Mouse (Mus musculus): ENCODE measurements around the gene Fads6.

Fads6 gene

GRCm38 (mm10) chr11:115276780-115277603 is 20.5 kb downstream of the Fads6 start, which contains the start of gene Fdxr:
Gene Fdxr (minus strand): TSS chr11:115277050.
- DNase-seq (ENCODE audit: low spot score), result peak; percentile 100

GRCm38 (mm10) chr11:115275954-115276353 is 21.5 kb downstream of the Fads6 start:
- no peak for DNase-seq (ENCODE audit: low spot score)

DNA sequence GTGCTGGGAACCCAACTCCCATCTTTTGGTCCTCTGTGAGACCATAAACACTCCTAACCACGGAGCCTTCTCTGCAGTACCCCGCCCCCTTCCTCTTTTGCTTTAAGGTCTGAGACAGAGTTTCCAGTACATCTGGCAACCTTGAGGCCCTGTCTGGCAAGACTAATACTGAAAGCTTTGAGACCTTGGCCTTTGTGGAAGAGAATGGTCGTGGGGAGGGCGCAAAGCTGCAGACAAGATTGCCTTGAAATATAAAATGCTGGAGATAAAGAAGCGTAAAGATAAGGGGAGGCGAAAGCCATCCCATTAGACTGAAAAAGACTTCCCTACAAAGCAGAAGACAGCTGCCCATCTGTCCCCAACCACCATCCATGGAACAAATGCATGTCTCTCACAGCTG is 22.0 kb downstream of the Fads6 start:
- DNase-seq (ENCODE audit: low spot score), result no peak

GRCm38 (mm10) chr11:115274771-115275170 is 22.7 kb downstream of the Fads6 start:
- no peak for DNase-seq (ENCODE audit: low spot score)

DNA sequence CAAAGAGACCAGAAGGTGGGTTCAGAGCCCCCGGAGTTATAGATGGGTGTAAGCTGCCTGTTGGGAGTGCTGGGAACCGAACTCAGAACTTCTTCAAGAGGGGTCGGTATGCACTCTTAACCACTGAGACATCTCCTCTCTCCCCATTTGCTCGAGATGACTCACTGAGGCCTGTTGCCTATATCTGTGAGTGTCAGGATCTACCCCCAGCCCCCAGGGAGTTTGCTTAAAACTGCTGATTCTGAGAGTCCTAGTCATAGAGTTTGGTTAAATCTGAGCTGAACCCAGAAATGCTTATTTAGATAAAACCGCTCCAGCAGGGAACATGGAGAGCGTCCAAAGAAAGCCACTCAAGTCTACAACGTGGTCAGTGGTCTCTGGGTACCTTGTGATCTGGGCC is 23.3 kb downstream of the Fads6 start:
- DNase-seq (ENCODE audit: low spot score), result no peak

DNA sequence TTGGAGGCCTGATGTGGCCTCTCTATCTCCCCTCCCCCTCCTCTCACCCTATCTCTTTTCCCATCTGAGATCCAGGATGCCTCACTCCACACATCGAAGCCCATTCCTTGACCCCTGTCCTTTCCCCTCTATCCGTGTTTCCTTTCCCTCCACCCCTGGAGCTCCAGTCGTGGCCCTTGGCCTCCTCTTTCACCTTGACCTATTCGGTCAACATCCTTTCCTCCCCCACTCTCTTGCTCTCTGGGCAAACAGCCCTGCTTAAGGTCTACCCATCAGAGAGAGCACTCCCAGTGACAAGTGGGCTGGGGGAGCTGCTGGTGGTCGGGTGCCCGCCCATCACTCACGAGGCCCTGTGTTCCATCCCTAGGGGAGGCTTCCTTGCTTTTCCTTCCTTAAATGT is 23.7 kb downstream of the Fads6 start:
- DNase-seq (ENCODE audit: low spot score), result no peak

DNA sequence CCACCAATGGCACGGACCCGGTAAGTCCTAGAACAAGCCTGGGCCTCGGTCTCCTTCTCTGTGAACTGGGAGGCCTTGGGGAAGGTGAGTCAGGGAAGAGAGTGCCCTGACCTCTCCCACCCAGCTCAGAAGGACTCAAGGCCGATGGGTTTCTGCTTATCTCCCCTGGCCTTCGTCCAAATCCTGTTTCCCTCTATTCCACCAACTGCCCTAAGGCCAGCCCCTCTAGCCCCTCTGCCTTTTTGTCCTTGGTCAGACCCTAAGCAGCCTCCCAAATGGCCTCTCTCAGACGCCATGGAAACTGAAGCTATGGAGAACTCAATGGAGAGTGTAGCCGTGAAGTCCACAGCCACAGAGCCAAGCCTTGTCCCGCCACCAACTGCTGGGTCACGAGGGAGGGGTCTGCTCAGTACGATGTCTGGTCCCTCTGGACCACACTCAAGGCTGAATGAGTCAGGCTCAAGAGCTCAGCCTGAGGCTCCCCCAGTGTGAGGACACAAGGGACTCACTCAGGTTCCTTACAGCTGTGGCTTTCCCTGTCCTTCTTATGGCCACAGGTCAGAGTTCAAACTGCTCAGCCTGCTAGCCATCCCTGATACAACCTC is 24.5 kb downstream of the Fads6 start:
- no peak for DNase-seq (ENCODE audit: low spot score)

- DNase-seq (ENCODE audit: low spot score), result no peak
Measured at GRCm38 (mm10) chr11:115271481-115271880, 26.0 kb downstream of the Fads6 start.

DNA sequence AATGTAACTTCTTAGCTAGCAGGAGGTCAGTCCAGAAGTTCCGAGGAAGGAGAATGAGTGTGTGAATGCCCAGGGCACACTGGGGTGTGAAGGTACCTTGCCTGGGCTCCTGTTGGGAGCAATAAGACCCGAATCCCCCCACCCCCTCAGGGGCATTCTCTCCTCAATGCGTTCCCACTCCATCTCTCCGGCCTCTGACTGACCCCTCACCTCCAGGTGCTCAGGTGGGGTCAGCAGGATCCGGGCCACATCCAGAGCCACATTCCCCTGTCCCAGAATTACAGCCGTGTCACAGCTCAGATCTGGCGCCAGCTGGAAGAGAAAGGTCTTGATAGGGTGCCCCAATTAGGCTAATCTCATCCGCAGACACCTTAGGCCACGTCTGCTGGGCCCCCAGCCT is 26.4 kb downstream of the Fads6 start:
- no peak for DNase-seq (ENCODE audit: low spot score)

DNA sequence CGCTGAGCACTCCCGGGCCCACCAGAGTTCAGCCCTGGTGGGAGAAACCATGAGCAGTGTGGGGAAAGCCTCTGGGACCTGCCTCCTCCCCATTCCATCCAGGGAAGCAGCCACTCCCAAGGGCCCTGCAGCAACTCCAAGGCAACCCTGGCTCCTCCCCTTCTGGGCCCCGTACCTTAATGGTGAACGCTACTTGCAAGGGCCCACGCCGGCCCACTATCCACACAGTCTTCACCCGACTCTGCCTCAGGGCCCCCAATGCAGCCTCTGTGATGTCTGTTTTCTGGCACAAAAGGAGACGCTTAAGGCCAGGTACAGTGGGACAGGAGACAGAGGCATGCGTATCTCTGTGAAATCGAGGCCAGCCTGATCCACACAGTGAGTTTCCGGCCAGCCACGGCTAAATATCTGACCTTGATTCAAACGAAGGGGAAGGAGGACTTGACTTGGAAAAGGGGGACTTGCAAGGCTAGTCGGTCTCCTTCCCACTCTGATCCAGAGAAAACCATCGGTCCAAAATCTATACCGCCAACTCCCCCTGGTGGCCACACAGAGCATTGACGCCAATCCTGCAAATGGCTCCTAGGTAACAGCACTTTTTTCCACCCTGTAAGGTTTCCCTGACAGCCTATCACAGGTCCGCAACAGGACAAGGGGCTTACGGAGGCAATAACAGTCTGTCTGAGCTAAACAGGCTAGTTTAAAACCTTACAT is 27.2 kb downstream of the Fads6 start:
- peak; percentile 61 for DNase-seq (ENCODE audit: low spot score)

GRCm38 (mm10) chr11:115269330-115270066 is 28.0 kb downstream of the Fads6 start:
- no peak for DNase-seq (ENCODE audit: low spot score)

DNA sequence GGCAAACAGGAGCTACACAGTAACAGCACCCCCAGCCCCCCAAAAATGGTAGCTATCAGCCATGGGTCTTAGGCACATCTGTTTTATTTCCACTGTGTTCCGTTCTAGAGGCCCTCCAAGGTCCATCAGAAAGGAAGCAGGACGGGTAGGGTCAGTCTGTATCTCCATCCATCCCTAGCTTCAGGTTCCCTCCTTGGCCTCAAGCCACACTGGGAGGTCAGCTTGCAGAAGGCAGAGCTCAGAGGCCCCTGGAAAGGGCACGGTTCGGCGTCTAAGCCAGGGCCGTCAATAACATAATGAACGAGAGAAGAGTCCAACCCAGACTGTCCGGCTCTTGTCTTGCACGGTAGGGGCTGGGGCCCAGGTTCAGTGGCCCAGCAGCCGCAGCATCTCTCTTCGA is 29.5 kb downstream of the Fads6 start:
- DNase-seq (ENCODE audit: low spot score), result no peak

DNA sequence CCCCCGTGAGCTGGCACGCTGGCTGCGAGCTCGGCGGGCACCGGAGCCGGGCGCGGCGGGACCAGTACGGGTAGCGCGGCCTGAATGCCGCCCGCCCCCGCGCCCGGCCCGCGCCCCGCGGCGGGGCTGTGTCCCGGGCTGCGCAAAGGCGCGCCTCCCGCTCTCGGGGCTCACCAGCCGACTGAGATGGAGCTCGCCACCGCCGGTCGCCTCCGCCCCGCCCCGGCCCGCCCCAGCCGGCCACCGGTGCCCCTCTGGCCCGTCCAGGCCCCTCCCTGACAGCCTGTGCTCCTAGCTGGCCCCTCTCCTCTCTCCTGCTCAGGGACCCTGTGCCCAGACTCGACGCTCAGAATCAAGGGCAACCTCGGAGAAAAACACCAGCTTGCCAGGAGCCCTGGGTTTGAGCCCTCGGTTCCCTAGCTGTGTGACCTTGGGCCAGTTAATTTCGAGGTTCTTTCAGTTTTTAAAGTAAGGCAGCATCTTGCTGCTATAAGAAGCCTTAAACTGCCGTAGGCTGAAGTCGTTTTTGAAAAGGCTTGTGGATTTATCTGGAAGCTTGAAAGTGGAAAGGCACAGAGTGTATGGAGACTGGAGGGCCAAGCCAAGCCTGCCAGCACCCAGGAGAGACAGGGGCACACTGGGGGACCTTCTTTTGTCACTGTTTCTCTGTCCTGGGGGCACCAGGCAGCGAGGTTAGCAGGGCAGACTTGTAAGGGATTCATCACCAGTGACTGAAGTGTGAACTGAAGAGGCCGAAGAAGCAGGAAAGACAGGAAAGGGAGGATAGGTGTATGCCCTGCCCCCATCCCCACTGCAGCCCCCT is 30.2 kb downstream of the Fads6 start, which contains the start of gene Grin2c:
Grin2c (minus strand) TSS at position 183 of the 823 bp plus-strand sequence.
- no peak for DNase-seq (ENCODE audit: low spot score)

DNA sequence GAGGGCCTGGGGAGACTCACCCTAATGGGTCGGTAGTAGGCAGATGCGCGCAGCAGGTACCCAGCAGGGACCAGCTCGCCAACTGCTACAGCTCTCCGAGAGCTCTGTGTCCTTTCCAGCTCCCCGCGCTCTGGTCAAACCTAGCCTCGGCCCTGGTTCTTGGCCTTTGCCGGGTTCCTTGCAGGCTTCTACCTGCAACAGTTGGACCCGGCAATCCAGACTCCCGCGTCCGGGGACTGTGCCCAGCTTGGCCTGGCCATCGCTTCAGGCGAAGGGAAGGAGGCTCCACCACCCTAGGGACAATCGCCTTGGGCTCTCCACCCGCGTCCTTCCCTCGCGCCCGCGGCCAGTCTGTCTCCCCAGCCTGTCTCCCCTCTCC is 31.1 kb downstream of the Fads6 start:
- no peak for DNase-seq (ENCODE audit: low spot score)

GRCm38 (mm10) chr11:115265771-115266399 is 31.6 kb downstream of the Fads6 start:
- no peak for DNase-seq (ENCODE audit: low spot score)

DNA sequence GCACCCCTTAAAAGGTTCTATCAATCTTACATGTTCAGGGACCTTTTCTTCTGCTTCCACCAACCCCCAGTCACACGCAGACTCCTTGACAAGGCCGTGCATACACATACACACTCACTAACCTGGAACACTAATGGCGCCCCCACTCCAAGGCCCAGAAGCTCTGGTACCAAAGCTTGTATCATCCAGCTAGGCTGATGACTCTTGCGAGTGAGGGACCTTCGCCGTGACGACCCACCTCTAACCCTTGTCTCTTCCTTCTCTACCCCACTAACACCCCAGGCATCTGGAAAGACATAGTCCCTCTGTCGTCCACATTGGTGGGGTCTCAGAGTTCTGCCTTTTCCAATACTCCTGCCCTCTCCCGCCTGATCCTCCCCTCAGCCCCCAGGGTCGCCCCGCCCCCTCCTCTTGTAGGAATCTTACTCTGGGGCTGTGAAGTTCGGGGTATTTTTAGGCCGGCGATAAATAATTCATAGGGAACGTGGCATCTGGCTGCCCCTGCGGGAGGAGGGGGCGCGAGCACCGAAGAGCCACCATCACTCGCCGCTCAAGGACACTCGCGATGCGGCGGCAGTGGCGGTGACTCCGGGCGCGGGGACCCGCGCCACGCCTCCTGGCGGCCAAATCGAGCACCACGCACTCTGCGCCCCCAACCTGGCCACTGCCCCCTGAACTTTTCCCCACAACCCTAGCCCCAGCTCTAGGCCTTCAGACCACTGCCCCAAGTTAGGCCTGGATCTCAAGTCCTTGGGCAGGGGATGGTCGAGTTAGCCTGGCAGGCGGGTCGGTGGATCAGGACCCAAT is 32.4 kb downstream of the Fads6 start:
- no peak for DNase-seq (ENCODE audit: low spot score)

- DNase-seq (ENCODE audit: low spot score), result no peak
Measured at GRCm38 (mm10) chr11:115264136-115264861, 33.2 kb downstream of the Fads6 start.

- no peak for DNase-seq (ENCODE audit: low spot score)
Measured at GRCm38 (mm10) chr11:115262954-115263353, 34.5 kb downstream of the Fads6 start.

DNA sequence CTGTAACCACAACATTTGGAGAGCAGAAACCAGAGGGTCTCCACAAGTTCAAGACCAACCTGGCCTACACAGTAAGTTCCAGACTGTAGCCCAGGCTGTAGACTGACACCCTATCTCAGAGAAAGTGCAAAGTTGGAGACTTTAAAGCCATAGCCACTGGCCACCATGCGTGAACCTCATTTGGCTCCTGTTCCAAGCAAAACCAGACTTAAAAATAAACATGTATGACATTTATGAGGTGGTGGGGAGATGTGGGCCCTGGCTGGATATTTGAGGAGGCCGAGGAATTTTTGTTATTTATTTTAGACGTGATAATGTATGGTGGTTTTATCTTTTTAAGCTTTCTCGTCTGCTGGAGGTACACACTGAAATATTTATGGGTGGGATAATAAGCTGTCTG is 38.3 kb downstream of the Fads6 start:
- no peak for DNase-seq (ENCODE audit: low spot score)

All from yolk sac, embryonic 10.5 days (tissue).